Mouse (Mus musculus): ENCODE results near the gene Gm10964. TPM values are rescaled to one million over a fixed set of nuclear protein-coding genes. Genes with fewer than 3 reads are reported as not detected.

Gm10964 gene
- not detected in 2 replicates for polyA plus RNA-seq (2012; rRNA removed)

DNA sequence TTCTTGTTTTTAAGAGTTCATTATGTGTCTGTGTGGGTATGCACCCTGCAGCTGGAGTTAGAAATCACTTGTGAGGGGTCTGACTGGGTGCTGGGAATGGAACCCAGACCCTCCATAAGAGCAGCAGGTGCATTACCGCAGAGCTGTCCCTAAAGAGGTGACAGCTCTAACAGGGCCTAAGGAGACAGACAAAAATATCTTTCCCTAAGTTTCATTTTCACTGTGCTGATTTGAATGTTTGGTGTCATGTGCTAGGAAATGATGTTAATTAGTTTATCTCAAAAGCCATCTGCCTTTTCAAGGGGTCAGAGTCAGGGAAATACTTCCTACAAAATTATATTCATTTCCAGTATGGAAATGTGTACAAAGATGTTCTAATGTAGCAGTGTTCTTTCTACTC lies at the start of gene Gm10964:
Gene Gm10964, plus strand, starts transcription at position 38 of the 400 bp plus-strand sequence.

DNA sequence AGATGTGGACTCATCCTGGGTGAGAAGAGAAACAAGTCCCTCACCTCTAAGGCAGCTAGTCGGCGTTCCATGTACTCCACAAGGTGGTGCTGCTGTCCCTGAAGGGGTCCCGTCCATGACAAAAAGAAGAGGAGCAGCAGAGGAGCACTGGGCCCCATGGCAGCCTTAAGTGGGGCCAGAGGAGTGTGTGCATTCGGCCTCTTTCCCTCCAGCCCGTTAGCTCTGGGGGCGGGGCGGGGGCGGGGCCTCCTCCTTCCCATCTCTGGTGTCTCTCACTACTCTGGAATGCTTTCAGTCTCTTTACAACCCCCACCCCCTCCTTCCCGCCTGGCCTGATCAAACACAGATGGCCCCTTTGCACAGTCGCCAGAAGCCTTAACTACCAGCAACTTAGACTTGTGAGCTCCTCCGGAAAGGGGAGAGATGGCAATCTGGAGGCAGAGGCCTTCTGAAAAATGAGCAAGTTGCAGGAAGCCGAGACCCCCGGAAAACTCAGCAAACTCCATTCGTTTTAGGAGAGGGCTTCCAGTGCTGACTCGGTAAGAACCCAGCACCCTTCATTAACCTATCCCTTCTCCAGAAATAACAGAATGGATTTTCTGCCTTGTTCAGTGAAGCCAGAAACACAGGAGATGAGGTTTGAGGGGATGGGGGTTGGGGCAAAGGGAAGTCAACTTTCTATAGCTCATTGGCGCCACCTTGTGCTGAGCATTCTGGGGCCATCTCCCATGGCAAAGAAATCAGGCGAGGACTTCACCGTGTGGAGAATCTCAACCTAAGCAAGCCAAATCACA lies 1.2 kb upstream of the Gm10964 start, which contains the start of gene Olfml3:
Gene Olfml3, minus strand, starts transcription at position 224 of the 794 bp plus-strand sequence.

DNA sequence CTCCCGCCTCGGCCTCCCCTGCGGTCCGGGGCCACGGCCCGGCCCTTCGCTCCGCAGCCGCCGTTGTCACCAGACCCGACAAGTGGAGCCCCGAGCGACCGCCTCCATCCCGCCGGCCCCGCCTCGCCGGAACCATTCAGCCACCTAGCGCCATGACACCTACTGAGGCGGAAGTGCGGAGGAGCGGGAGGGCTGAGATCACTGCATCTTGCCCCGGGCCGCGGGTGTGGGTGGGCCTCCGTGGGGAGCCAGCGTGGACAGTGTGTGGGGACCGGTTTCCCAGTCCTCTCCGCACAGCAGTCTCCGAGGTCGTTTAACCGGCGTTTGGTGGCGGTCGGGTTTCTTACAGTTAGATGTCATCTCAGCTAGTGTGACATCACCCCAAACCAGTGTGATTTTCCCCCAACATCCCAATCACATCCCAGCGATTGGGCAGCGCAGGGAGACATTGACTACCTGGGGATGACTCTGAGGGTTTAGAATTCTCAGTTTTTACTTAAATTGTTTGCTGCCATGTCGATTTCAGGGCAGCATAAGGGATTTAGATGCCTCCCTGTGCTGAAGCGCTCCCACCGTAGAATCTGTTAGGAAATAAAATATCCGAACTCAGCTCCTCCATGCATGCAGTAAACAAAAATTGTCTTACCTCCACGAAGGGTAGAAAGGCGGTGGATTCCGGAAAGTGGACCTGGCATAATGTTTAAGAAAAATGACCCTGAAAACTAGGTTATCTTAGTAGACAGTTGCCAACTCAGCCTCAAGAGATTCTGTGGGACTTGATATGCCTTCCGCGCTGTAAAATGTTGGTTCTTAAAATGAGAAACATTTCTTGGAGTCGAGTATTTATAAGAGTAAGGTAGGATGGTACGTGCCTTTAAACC lies 52.3 kb downstream of the Gm10964 start, which contains the start of gene Hipk1:
Gene Hipk1, minus strand, starts transcription at position 334 of the 881 bp plus-strand sequence.

Other genes with a start within 250 kb of the Gm10964 start
- gene Syt6, start 164.1 kb upstream of the Gm10964 start, polyA plus RNA-seq (2012; rRNA removed) = 11.2 and 12.8 TPM in 2 replicates
- gene Atg4a-ps, start 93.3 kb upstream of the Gm10964 start, polyA plus RNA-seq (2012; rRNA removed) = 0.06 and 0.09 TPM in 2 replicates
- 6.5 and 12.7 TPM in 2 replicates for gene Olfml3, start 1.4 kb upstream of the Gm10964 start, polyA plus RNA-seq (2012; rRNA removed)
- gene Hipk1, start 52.2 kb downstream of the Gm10964 start, polyA plus RNA-seq (2012; rRNA removed) = 31.4 and 32.7 TPM in 2 replicates
- gene Dclre1b, start 70.1 kb downstream of the Gm10964 start, polyA plus RNA-seq (2012; rRNA removed) = 10.8 and 11.3 TPM in 2 replicates
- gene Ap4b1, start 70.2 kb downstream of the Gm10964 start, polyA plus RNA-seq (2012; rRNA removed) = 26.0 and 26.8 TPM in 2 replicates
- gene Gm43064, start 70.2 kb downstream of the Gm10964 start, polyA plus RNA-seq (2012; rRNA removed) = 0.20 and 0.38 TPM in 2 replicates
- 1.4 and 2.1 TPM in 2 replicates for gene Bcl2l15, start 93.2 kb downstream of the Gm10964 start, polyA plus RNA-seq (2012; rRNA removed)
- 0.50 and 0.76 TPM in 2 replicates for gene Ptpn22, start 120.4 kb downstream of the Gm10964 start, polyA plus RNA-seq (2012; rRNA removed)
- 15.9 and 18.6 TPM in 2 replicates for gene Rsbn1, start 174.8 kb downstream of the Gm10964 start, polyA plus RNA-seq (2012; rRNA removed)
- 27.4 and 30.7 TPM in 2 replicates for gene Phtf1, start 228.7 kb downstream of the Gm10964 start, polyA plus RNA-seq (2012; rRNA removed)

Data from central nervous system, embryonic 14 days (tissue).